Mouse (Mus musculus) MEL (cell line): ENCODE measurements around the gene Pck1.

Source experiments
- CTCF ChIP-seq, 3 experiments: IDR thresholded peaks in 2 of 3; conservative IDR thresholded peaks in 1 of 3; 2 replicates each; pipeline ENCODE4 v1.5.1; 2011 to 2012; ENCODE audit warnings: low read length in 3 of 3, low read depth in 2 of 3, mild to moderate bottlenecking in 2 of 3, improper control_type of control experiment in 1 of 3, inconsistent platforms in 1 of 3, mixed read lengths in 1 of 3, moderate library complexity in 1 of 3; ENCODE audit not compliant: control insufficient read depth in 1 of 3, insufficient read depth in 1 of 3, poor library complexity in 1 of 3, severe bottlenecking in 1 of 3
- EP300 ChIP-seq, 2 experiments: IDR thresholded peaks; 2 replicates each; pipeline ENCODE4 v1.6.1; 2011; ENCODE audit warnings: improper control_type of control experiment in 2 of 2, low read length in 2 of 2, low read depth in 1 of 2, mild to moderate bottlenecking in 1 of 2
- MYC ChIP-seq: IDR thresholded peaks from 2 replicates; pipeline ENCODE4 v1.6.1; 2011; ENCODE audit warnings: low read depth, mild to moderate bottlenecking, low read length, improper control_type of control experiment, moderate library complexity

DNA sequence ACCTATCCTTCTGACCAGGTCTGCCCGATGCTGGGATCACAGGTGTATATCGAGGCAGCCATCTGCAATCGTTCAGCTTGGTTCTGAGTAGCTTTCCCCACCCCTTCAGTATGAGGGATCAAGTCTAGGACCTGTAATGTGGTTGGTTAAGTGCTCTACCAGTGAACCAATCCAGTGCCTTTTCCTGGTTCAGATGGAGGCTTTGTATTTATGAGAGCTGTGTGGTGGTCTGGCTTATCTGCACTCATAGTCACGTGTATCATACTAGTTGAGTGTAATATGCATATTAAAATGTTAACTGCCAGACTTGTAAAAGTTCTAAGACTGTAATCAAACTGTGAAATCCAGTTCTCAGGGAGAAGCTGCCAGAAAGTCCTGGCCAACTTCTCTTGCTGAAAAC lies 26.5 kb upstream of the Pck1 start:
- TF ChIP-seq MYC (no peak), EP300 (IDR thresholded peaks at IDR 0.05; ENCODE audit: low read depth in 1 of 2, low read length in 2 of 2) (no peak), CTCF (IDR thresholded peaks at IDR 0.05 in 2 of 3, conservative IDR thresholded peaks at IDR 0.05 in 1 of 3; ENCODE audit: control insufficient read depth in 1 of 3, insufficient read depth in 1 of 3, low read depth in 2 of 3, low read length in 3 of 3, poor library complexity in 1 of 3, severe bottlenecking in 1 of 3) (no peak)
